Mouse (Mus musculus): ENCODE data around the gene Kcnc1.
A peak's percentile ranks its signal among the peaks of the same experiment; 100 is the strongest.

Kcnc1 gene

GRCm38 (mm10) chr7:46482099-46482531 lies 85.8 kb downstream of the Kcnc1 start:
- DNase-seq: peak; percentile 38

GRCm38 (mm10) chr7:46483050-46483449 lies 86.8 kb downstream of the Kcnc1 start:
- DNase-seq: no peak

GRCm38 (mm10) chr7:46484223-46484622 lies 87.9 kb downstream of the Kcnc1 start:
- DNase-seq: no peak

GRCm38 (mm10) chr7:46486761-46487160 lies 90.5 kb downstream of the Kcnc1 start:
- DNase-seq: peak; percentile 43

- peak; percentile 58 for DNase-seq
Measured at GRCm38 (mm10) chr7:46487354-46487753, 91.1 kb downstream of the Kcnc1 start.
